Mouse (Mus musculus) adrenal gland, adult 2 months (tissue): ENCODE results near the gene Gm7075. TPM values are rescaled to one million over a fixed set of nuclear protein-coding genes. Genes with fewer than 3 reads are reported as not detected.
"Not testable (repeated sequence)": the region's sequence is repeated elsewhere in the genome, so short reads cannot be mapped to it uniquely, and the experiment has no call there.

Source experiments
- DNase-seq: peaks from one replicate; pipeline ENCODE4 v3.0.0; 2021
- polyA plus RNA-seq: library from polyadenylated mRNA; depleted of rRNA; stranded (reverse); fragments of >200 nt; gene quantifications from 2 replicates; pipeline ENCODE4 v1.2.3, GENCODE M21; 2012
- total RNA-seq, 2 experiments: library from RNA; stranded (reverse); gene quantifications; 2 replicates each; pipeline ENCODE4 v1.2.3; 2021

The Gm7075 gene
- total and polyA plus RNA-seq, 3 experiments = not detected

DNA sequence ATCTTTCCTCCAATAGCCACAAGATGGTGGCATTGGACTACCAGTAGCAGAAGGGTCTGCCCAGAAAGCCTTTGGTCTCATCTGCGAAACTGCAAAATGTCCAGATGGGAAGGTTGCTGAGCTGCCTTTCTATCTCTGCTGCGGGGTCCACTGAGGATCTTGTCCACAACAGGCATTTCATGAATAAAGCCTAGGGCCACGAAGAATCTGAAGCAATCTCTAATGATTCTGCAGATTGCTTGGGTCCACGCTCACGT is 1.1 kb upstream of the Gm7075 start:
- no peak for DNase-seq

DNA sequence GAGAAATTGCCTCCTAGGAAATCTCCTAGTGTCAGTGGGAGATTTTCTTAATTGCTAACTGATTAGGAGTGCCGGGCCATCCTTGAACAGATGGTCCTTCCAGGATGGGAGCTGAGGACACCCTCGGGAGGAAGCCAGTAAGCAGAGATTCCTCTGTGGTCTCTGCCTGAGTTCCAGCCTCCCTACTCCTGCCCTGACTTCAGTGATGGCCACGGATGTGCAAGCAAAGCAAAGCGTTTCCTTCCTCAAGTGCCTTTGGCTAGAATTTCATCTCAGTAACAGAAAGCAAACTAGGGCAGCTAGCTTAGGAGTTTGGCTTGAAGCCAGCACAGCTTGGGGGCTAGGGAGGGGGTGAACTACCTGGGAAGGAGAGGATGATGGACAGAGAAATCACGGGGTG is 4.5 kb downstream of the Gm7075 start:
- DNase-seq = no peak

DNA sequence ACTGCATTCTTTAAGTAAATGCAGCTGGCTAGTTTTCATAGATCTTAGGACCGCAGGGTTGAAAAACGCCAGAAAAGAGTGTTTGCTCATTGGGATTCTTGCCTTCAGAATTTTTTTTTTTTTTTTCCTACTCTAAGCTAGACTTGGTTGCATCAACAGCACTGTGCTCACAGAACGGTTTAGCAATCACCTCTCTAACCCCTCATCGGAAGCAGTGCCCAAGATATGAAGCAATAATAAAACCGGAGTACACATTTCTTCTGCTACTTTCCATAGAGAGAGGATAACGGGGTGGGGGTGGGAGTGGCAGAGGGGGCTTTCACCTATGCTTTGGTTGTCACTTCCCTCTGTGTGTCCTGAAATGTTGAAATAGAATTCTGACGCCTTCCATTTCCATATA is 5.7 kb downstream of the Gm7075 start:
- no peak for DNase-seq

DNA sequence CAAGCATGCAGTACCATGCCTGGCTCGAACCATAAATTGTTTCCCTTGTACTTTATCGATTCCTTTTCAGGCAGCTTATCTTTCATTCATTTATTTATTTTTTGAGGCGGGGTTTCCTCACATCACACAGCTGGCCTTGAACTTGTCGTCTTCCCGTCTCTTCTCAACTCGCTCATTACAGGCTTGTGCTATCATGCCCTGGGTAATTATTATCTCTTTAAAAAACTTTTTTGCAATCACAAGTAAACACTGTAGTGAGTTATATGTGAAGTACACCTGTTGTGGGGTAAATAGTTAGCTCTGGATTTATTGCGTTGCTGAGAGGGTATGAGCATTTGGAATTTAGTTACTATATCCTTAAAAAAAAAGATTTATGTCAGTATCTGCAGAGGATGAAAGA is 6.3 kb downstream of the Gm7075 start:
- DNase-seq = no peak

DNA sequence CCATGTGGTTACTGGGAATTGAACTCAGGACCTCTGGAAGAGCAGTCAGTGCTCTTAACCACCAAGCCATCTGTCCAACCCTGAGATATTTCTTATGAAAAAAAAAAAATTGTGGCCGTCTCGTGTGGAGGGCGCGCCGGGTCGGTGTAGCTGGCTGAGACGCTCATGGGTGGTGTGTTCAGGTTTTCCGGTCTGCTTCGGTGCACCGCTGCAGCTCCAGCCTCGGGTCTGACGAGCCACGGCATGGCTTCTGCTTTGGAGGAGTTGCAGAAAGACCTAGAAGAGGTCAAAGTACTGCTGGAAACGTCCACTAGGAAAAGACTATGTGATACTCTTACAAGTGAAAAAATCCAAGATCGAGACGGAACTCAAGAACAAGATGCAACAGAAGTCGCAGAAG is 8.8 kb downstream of the Gm7075 start:
- no peak for DNase-seq

GRCm38 (mm10) chr10:63411674-63412073 is 9.9 kb downstream of the Gm7075 start:
- not testable (repeated sequence) for DNase-seq

GRCm38 (mm10) chr10:63410162-63410956 is 11.2 kb downstream of the Gm7075 start:
- DNase-seq = no peak

DNA sequence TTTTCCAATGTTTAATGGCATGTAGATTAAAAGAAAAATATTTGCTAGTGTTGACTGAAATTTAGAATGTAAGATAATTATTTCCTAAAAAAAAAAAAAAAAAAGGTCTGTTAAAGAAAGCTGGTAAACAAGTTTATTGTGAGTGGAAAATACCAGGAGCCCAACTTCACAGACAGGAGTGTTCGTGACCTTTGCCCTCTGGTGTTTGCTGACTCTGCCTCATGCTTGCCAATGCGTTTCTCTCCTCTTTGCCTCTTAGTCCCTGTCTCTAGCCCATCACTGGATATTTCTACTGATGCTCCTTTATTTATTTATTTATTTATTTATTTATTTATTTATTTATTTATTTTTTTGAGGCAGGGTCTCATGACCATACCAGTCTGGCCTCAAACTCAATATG is 18.0 kb downstream of the Gm7075 start:
- no peak for DNase-seq

GRCm38 (mm10) chr10:63402731-63403504 is 18.7 kb downstream of the Gm7075 start:
- DNase-seq = no peak

DNA sequence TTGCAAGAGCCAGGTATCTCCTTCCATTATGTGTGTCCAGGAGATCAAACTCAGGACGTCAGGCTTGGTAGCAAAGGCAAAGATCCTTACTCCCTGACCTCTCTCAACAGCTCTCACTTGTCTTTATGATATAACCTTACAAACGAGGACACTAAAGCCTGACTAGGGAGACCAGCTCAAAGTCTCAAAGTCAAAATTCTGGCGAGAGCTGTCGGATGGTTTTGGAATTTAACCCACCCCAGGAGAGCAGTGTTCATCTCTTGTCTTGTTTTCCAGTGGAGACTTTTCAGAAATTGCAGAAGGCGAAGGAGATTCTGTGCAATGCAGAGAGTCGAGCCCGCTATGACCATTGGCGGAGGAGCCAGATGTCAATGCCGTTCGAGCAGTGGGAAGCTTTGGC is 24.6 kb downstream of the Gm7075 start:
- no peak for DNase-seq

- DNase-seq = no peak
These were observed 32.6 kb downstream of the Gm7075 start for GRCm38 (mm10) chr10:63388948-63389347.

DNA sequence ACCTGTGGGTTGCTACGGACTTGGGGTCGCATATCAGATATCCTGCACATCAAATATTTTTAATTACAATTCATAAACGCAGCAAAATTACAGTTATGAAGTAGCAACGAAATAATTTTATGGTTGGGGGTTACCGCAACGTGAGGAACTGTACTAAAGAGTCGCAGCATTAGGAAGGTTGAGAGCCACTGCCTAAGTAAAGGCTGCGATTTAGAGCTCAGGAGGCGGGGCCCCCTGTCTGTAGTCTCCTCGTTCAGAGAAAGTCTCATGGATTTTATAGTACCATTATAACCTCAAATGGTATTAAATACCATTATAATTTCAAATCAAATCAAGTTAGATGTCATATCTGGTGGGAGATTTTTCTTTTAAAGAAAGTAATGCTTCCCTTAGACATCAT is 34.6 kb downstream of the Gm7075 start:
- DNase-seq = no peak

- peak; percentile 87 for DNase-seq
These were observed 35.1 kb downstream of the Gm7075 start for GRCm38 (mm10) chr10:63386444-63386843.

DNA sequence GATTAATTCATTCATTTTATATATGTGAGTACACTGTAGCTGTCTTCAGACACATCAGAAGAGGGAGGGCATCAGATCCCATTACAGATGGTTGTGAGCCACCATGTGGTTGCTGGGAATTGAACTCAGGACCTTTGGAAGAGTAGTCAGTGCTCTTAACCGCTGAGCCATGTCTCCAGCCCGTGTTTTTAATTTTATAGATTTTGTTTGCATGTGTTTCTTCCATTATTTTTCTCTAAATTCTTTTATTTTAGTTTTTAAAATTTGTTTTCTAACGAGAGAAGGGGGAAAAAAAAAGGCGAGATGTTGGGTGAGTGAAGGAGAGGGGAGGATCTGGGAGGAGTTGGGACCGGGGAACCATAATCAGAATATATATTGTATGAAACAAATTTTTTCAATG is 35.7 kb downstream of the Gm7075 start:
- DNase-seq = not testable (repeated sequence)

DNA sequence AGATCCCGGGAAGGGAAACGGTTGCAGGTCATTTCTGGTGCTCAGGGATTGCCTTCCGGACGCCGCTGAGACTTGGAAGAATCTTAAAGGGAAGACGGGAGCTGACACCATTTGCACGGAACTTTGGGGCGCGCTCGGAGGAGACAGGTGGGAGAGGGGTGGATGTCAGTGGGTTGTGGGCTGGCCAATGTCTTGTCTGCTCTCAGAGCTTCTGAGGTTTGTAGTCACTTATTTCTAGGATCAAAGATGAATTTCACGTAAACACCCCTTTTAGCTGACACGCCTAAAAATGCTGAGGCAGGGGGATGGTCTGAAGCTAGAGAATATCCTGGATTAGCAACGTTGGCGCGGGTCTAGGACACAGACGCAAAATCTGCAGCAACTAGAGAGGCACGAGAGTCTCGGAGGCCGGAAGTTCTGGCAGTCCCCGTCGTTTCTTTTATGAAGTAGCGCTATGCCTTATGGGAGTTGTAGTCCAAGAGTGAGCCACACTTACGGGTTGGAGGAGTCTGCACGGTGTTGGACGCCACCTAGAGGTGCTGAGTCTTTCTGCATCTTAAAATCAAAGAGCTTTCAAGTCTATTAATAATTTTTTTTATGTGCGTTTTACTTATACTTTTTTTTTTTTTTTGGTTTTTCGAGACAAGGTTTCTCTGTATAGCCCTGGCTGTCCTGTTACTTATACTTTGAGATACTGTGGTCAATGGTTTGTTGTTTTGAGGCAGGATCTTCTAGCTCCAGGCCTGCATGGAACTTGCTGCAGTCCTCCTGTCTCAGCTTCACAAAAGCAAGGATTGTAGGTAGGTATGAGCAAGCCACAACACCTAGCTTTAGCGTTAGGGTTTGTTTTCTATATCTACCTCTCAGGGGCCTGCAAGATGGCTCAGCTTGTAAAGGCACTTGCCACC is 39.0 kb downstream of the Gm7075 start, which contains the start of gene Dnajc12:
Dnajc12 (plus strand) TSS at position 72 of the 908 bp plus-strand sequence.
- peak; percentile 84 for DNase-seq

DNA sequence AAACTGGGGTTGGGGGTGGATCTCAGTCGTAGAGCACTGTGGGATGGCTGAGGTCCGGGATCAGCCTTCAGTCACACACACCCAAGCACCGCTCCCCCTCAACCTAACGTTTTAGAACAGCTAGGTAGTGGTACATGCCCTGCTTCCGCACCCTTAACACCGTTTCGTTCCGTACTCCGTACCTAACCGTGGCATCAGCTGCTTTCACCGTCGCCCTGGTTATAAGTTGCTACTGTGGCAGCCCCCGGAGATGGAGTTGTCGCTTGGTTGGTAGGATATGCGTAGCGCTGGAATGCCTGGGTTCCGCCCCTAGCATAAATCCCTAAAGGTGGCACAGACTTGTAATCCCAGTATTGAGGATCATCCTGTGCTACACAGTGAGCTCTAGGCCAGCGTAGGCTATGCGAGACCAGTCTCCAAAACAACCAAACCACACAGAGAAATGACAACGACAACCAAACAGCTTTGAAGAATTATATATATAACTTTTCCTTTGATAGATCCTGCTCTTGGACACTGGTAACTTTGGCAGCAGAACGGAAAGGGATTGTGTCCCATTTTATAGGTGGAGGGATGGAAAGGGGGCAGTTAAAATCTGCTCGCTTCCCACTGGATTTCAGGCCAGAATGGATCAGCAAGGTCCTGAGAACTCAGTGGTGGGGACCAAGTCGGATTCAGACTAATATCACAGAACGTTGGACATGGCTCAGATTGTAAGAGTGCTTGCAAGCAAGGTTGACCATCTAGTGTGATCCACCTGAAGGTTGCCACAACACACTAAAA is 39.9 kb downstream of the Gm7075 start, which contains the start of gene Sirt1:
Sirt1 (minus strand) TSS at position 207 of the 783 bp plus-strand sequence.
- peak; percentile 6 for DNase-seq

DNA sequence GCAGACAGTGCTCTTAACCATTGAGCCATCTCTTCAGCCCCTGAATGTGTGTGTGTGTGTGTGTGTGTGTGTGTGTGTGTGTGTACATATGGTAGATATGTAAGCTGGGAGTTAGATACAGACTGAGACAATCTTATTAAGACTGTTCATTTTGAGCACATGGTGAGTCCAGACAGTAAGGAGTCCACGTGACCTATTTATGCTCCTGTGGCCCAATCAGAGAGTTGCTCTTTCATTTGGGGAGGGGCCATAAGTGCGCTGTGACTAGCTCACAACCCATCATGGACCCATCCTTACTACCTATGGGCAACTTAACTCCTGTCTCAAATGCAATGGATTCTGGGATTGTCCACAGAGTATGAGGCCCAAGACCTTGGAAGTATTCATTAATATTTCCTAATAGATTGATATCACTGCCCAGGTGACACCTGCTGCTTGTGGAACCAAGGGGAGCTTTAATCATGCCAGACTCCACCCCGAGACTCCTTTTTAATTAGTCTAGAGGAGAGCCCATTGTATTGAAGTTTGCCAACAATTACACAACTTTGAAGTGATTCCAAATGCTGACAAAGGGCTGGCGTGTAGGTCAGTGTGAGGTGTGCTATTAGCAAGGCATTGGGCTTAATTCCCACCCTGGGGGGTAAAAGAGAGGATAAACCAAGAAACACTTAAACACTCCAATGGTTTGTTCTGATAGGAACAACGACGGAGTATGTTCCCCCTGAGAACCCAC is 42.5 kb downstream of the Gm7075 start:
- DNase-seq = peak; percentile 12

DNA sequence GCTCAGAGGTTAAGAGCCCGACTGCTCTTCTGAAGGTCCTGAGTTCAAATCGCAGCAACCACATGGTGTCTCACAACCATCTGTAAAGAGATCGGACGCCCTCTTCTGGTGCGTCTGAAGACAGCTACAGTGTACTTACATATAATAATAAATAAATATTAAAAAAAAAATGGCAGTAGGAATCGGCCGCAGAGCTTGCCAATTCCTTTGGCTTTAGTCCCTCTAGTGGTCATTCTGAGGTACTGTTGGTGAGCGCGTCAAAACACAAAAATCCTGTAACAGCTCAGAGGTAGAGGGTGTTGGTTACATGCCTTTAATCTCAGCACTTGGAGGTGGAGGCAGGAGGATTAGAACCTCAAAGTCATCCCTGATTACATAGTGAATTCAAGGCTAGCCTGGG is 44.1 kb downstream of the Gm7075 start:
- peak; percentile 55 for DNase-seq

- DNase-seq = no peak
These were observed 45.3 kb downstream of the Gm7075 start for GRCm38 (mm10) chr10:63376303-63376702.
